Mouse (Mus musculus) thymus, postnatal 25 days (tissue): ENCODE data around the gene Zbtb44.

ENCODE experiments used
- DNase-seq: peaks from one replicate; pipeline ENCODE4 v3.0.0; 2022

The Zbtb44 gene

DNA sequence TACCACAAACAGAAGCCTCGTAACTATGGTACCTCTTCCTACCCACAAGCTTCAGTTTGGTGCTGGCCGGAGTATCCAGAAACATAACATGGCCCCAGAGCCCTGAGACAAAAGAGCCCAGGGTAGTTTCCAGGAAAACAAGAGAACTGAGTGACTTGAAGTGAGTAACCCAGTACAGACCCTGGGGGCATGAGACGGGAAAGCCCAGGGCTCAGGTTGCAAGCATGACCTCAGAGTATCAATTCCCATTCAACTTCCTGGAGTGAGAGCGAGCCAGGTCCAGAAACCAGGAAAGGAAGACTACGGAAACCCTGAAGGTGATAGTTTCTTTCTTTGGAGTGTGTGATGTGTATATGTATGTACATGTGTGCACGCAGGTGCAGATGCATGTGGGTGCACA, 87.0 kb downstream of the Zbtb44 start:
- DNase-seq, result no peak

DNA sequence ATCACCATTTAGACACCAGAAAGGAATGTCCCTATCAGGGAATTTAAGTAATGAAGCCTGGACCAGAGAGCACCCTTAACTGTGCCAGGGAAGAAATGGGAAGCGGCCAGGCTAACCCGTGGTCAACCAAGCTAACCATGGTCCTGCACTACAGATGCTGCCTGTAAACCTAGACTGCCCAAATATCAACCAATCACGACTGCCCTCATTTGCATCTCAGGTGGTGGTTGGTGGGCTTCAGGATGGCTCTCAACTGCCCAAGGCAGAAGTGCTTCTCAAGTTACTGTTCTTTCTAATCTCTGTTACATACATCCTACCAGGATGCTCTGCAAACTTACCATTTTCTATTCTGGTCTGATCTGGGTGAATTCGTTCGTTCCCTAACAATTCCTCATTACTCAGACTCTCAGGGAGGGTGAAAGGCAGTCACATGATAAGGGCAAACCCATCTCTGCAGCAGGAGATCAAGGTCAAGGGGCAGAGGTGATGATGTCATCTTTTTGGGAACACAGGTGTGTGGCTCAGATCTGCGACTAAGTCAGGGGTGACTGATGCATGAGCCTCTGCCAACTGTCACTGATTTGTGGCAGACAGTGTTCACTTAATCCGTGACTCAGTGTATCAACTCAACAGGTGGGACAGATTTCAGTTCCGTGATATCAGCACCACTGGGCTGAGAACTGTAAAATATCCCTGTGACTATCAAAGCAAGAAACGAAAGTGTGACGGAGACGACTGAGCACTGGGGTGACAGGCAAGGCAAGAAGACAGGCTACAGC, 88.3 kb downstream of the Zbtb44 start:
- DNase-seq, result no peak

DNA sequence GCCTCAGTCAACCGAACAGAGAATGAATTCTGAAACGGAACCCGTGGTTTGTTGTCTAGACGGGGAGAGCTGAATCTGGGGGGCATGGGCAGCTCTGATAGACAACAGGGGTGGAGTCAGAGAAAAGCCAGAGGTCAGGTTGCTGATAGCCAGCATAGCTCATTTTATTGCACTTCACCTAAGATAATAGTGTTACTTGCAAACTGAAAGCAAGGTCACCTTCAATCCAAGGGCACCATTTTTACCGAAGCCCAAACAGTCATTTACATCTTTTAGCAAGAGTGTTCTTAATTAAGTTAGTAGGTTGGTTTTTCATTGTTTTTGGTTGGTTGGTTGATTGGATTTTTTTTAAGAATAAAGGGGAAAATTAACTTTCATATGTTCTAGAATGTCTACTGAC, 89.0 kb downstream of the Zbtb44 start:
- no peak for DNase-seq

DNA sequence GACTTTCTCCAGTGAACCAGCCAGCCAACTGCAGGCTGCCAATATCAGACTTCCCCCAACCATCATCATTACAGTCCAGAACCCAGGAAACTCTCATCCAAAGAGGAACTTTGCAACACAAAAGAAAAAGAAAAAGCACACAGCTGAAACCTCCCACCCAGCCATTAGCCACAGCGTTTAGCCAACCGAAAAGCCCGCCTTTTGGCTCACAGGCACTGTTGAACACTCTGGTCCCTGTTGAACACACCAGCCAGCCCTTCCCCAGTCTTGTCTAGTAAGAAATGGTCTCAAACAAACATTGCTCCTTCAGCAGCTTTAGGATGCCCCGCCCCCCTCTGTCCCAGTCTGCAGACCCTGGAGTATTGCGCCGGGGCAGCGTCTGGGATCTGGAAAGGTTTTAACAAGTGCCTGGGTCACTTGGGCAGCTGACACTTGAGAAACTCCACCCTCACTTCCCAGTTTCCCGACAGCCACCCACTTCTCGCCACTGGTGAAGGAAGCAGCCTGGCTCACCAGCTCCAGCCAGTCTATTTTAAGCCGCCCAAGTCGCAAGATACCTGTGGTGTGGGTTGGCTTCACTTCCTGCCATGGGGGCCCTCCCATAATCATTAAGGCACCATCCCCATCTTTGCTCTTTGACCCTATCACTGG, 89.6 kb downstream of the Zbtb44 start:
- no peak for DNase-seq

DNA sequence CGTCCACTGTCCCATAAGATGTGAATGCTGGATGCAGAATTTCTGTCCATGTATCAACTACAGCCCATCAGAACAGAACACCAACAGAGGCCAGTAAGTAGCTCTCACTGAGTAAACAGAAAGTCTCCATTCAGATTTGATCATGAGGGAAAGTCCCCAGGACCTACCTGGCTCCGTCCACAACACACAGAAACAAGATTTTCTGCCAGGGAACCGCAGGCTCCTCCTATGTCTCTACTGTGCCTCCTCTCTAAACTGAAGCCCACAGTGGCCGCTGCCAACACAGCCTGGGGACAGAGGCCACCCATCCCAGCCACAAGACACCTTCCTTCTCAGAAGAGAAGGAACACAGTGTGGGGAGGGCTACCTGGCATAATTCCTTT, 90.1 kb downstream of the Zbtb44 start:
- no peak for DNase-seq

DNA sequence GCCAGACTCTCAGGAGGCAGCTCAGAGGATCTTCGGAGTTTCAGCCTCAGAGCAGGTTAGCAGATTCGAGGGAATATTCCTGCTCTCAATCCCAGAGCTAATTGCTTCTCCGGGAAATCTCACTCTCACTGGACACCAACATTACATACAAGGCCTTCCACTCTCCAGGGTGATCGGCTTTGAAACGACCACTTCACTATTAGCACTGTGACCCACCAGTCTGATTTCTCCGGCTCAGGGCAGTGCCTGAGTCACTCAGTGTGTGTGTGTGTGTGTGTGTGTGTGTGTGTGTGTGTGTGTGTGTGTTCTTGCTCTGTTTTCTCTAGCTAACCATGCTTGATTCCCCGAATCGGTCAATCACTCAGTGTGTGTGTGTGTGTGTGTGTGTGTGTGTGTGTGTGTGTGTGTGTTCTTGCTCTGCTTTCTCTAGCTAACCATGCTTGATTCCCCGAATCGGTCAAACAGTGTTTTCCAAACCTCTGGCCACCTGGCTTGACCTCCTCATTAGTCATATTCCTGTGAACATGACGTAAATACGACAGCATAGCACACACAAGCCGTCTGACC, 92.1 kb downstream of the Zbtb44 start:
- DNase-seq, result no peak
